Mouse (Mus musculus): ENCODE measurements around the gene Emsy. TPM values are rescaled to one million over a fixed set of nuclear protein-coding genes. Genes with fewer than 3 reads are reported as not detected.
A peak's percentile ranks its signal among the peaks of the same experiment; 100 is the strongest.

Emsy gene
- total RNA-seq, 2 experiments from 2014 or later: 29.3 to 31.7 TPM

DNA sequence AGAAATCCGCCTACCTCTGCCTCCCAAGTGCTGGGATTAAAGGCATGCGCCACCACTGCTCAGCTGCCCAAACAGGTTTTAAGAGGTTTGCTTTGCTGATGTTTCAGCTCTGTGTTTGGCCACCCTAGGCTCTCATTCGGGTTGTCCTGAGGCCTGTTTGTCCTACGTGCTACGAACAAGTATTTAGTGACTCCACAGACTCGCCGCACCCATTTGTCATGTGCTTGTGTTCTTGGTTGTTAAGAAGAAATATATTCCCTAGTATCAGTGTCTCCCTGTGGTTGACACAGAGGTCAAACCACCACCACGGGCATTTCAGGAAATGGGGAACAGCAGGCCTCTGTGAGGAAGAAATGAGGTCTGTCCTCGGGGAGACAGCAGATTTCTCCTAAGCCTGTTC lies 14.8 kb upstream of the Emsy start:
- no peak for DNase-seq
- intact Hi-C loops (cut with DNase I): no loop called here

DNA sequence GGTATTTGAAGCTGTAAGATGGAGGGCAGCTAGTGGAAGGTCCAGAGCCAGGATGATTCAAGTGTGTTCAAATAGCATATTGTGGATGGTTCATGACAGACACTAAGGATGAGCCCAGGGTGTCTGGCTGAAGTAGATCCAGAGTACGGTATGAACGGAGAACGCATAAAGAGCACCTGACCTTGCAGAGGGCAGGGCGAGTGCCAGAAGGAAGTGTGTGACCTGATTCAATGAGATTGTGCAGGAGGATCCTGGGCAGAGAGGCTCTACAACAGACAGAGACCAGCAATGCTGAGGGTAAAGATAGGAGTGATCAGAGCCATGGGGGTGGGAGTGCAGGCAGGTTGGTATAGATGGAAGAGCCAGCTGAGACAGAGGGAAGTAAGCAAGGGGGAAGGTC lies 14.2 kb upstream of the Emsy start:
- intact Hi-C loops (cut with DNase I): no loop called here
- no peak for DNase-seq

DNA sequence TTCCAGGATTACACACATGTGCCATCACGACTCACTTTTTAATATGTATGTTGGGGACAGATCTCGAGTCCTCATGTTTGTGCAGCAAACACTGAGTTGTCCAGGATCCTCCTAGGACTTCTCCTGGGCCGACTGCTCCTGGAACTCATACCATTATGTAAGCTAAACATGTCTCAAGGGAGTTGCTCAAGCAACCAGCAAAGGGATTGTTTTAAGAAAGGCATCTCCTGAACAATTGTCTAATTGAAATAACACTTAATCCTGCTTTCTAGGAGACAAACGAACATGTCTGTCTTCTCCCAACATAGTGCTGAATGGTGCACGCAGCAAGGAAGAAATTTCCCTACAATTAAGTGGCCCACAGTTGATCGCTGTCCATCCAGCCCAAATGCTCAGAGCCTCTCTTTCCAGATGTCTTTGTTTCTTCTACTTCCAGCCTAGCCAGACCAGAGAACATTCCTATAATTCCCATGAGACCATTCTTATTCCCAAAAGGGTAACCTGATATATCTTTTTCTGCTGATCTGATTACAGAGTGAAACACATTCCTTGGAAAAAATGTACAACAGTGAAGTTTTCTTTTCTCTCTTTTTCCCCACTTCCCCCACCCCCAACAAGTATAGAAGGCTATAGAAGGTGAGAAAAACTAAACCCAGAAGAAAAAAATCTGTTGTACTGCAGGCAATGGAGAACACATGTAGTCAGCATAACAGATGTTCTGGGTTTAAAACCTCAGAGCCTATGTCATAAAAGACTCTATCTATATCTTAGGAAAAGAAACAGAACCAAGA lies 11.6 kb upstream of the Emsy start:
- intact Hi-C loops (cut with DNase I): no loop called here
- no peak for DNase-seq

DNA sequence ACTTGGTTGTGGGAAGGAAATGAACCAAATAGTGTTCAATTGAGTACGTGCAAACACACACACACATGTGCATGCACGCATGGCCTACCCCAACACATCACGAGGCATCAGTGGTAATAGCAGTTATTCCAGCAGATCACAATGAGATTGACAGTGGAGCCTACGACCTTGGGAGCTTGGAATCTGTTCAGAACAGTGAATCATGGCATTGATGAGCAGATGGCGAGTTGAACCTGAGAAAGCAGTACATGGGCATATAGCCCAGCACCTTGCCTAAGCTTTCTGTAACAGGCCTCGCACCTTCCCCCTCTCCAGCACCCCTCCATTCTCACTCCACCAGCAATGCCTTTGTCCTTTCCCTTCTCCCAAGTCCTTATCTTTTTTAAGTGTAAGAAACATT lies 9.1 kb upstream of the Emsy start:
- no peak for DNase-seq
- intact Hi-C loops (cut with DNase I): no loop called here

DNA sequence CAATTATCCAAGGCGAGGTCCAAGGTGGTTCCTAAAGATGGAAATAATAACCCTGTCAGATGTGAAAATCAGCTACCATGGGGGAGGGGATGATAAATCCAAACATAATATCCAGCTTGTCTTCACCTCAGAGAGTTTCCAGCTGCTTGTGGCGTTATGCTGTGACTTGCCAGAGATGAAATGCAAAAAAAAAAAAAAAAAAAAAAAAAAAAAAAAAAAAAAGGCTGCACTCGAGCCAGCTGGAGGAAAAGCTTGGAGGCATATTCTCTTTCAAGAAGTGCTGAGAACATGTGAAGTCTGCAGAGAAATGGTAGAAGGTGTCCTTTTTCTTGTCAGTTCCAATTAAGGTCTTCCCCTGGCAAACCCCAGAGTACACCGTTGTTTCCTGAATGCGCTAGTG lies 8.6 kb upstream of the Emsy start:
- intact Hi-C loops (cut with DNase I): no loop called here
- no peak for DNase-seq

DNA sequence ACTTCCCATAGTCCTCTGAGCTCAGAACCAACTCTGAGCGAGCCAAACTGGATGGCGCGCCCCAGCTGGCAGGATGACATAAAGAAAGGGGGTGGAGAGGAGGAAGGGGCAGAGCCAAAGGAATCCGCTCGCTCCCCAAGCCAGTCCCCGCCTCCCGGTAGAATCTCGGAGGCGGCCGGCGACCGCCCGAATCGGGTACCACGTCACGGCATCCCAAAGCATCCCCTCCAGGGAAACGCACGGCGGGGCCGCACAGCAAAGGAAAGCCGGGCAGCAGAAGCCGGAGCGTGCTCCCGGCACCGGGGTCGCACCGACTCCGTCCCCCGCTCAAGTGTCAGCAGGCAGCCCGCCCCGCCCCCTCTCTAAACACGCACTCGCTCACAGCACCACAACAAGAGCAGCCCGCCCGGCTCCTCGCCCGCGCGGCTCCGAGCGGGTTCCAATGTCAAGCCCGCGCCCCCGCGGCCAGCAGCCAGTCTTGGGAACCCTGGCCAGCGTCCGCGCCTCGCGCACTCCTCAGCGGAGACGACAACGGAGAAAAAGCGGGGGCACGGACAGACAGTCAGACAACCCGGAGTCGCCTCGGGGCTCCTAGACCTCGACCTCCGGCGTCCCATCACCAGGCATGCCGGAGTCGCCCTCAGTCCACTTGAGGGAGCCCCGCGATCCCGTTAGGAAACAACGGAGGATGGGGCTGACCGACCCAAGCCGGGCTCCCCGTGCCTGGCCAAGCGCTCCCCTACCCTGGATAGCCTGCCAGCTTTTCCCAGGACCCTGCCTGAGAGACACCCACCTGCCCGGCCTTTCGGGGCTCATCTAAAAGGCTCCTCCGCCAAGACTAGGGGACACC lies 677 bp downstream of the Emsy start:
- intact Hi-C loops (cut with DNase I): loop anchor here (2.0 kb wide), 1 partner anchor 47 kb away; the partner anchor contains the start of gene Thap12

DNA sequence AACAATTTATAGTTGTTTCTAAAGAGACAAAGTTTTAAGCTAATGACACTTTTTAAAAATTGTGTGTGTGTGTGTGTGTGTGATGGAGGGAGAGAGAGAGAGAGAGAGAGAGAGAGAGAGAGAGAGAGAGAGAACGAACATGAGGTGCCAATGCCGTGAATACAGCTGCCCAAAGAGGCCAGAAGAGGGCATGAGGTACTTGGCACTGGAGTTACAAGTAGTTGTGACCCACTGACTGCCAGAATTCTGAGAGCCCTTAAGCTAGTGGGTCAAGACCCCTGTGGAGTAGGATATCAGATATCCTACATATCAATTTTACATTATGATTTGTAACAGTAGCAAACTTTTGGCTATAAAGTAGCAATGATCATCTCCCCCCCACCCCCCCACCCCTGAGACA lies 4.9 kb downstream of the Emsy start:
- DNase-seq: no peak
- intact Hi-C loops (cut with DNase I): no loop called here

More for the DNA sequence above, 677 bp downstream of the Emsy start:
- peak; percentile 76 to 84 for DNase-seq

DNA sequence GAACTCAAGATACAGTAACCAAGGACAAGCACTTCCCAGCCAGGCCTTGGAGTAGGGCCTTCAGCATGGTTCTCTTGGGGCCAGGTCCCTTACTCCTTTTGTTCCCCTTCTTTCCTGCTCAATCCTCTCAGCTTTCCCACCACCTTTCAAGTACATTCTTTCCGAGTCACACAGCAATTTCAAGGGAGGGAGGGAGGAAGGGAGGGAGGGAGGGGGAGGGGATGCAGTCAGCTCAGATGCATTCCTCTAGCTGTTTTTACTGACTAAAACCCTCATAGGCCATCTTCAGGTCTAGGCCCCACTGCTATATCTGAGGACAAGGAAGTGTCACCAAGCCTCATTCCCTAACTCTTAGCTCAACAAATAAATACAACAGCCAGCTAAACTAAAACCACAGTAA lies 12.3 kb downstream of the Emsy start:
- intact Hi-C loops (cut with DNase I): no loop called here

DNA sequence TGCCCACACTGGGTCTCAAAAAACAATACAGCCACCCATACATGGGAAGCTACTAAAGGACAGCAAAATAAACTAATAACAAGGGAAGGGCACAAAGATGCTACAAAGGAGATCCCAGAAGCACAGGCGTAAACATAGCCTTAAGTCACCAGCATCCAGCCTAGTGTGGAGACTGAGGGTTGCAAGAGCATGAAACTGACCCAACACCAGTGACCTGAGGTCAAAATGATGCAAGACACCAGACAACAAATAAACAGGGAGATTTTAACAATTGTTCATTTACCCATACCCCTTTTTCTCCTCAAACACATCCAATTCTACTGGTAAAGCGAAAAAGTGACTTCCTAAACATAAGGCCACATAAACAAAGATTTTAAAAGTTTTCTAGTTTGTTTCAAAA lies 20.0 kb downstream of the Emsy start:
- intact Hi-C loops (cut with DNase I): no loop called here
- no peak for DNase-seq

More for the DNA sequence above, 12.3 kb downstream of the Emsy start:
- no peak for DNase-seq

DNA sequence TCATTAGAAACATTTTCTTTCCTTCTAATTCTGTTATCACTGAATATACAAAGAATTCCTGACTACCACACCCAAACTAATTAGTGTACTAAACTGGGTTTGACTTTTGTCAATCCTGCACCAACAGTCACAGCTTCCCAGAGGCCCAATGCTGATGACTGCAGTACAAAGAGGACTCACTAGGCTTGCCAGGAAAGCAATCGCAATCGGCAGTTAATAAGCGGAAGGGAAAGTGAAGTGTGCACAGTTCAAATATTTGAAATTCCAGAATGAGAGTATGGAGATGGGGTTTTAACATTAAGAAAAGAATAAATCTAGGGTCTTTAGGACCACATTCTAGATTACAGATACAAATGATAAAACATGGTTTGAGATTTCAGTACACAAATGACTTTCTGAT lies 23.6 kb downstream of the Emsy start:
- intact Hi-C loops (cut with DNase I): no loop called here
- no peak for DNase-seq

DNA sequence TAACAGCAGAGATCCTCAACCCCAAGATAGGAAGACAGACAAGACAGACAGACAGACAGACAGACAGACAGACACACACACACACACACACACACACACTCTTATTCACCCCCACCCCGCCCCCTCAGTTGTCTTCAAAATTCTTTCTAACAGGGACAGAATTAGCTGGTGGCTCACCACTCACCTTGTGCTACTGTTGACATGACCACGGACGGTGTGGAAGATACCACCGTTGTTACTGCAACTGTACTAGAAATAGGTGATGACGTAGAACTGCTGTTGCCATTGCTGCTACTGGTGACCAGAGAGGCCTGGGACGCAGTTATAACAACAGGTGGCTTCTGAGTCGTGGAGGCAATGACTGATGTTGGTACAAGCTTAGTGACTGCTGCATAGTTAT lies 26.6 kb downstream of the Emsy start:
- no peak for DNase-seq
- intact Hi-C loops (cut with DNase I): no loop called here

DNA sequence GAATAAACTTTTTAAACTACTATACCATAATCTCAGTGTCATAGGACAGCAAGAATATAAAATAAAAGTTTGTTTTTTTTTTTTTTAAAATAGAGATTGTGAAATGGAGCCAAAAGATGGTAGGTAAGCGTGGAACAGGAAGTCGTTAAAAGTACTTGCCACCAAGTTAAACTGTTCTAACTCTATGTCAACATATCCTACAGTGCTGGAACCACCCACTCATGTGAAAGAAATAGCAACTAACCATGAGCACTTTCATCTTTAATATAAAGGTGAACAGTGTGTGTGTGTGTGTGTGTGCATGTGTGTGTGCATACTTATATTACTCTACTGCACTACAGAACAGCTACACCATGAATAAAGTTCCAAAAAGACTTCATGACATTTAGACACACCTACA lies 38.8 kb downstream of the Emsy start:
- DNase-seq: no peak
- intact Hi-C loops (cut with DNase I): no loop called here

DNA sequence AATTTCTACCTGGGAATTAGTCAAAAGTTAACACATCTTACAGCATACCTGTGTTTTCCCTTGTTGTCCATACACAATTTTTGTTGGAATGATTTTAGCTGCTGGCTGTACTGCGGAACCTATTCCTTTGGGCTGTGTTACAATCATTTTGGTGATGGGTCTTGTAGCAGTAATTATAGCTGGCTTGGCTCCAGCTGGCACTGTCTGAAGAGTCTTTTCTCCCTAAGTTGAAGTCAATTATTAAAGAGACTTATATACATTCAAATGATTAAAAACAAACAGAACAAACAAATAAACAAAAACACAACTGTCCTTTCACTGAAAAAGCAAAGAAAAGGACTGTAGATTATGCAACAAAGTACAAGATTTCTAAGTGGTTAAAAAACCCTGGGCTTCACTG lies 43.6 kb downstream of the Emsy start:
- intact Hi-C loops (cut with DNase I): no loop called here
- DNase-seq: no peak

DNA sequence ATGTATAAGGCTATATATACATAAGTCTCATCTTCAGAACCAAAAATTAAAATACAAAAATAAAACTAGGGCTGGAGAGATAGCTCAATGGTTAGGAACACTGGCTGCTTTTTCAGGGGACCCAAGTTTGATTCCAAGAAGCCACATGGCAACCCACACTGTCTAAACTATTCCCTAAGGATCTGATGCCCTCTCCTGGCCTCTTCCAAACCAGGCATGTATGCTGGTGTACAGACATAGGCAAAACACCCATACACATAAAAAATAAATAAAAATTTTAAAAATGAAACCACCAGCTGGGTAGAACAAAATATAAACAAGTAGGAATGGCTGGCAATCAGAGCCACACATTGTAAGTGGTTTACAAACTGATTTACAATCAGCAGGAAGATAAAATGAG lies 48.1 kb downstream of the Emsy start:
- intact Hi-C loops (cut with DNase I): no loop called here
- no peak for DNase-seq

DNA sequence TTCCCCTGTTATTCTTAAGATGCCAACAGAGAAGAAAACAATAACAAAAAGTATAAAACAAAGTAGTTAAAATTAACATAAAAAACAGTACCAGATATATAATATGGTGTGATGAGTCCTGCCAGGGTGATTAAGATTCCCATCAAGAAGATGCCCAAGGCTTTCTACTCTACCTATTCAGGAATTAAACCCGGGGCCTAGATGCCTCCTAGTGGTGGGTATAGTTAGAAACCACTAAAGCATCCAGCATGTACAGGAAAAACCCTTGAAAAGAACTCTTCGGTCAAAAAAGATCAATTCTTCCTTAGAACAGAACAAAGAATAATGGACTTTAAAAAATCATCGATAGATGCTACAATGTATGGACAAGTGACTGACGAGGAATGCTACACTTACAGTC lies 49.4 kb downstream of the Emsy start:
- intact Hi-C loops (cut with DNase I): loop anchor here (2.0 kb wide), 1 partner anchor 126 kb away; no protein-coding TSS in a partner anchor
- no peak for DNase-seq

DNA sequence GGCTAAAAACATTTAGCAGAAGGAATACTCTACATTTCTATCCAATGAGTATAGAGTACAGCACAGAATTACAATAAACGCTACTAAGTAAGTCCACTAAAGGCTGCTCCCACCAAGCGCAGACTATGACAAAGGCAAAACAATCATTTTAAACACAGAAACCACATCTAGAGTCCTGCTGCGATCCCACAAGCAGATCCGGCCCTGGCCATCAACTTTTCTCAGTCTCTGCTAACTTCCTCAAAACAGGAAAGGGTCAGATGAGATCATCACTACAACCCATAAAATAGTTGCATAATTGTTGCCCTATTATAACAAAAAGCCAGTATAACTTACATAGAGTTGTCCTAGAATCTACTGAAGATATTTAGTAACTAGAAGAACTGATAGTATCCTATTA lies 54.9 kb downstream of the Emsy start:
- intact Hi-C loops (cut with DNase I): no loop called here
- no peak for DNase-seq

DNA sequence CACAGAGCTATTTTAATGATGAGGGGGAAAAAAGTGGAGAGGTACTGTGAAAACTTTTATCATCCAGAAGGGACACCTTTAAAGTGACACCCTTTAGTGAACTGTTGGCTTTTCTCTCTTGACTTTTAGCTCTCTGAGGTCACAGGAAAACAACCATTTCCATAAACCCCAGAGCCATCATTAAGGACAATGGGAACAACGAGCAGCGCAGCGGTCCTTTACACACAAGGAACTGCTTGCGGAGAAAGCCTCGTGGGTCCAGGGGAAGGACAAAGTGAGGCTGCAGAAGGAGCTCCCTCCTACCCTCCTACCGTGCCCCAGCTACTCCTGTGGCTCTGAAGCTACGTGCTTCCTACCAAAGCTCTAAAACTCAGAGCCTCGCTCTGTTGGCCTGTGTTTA lies 59.2 kb downstream of the Emsy start:
- DNase-seq: no peak
- intact Hi-C loops (cut with DNase I): no loop called here

DNA sequence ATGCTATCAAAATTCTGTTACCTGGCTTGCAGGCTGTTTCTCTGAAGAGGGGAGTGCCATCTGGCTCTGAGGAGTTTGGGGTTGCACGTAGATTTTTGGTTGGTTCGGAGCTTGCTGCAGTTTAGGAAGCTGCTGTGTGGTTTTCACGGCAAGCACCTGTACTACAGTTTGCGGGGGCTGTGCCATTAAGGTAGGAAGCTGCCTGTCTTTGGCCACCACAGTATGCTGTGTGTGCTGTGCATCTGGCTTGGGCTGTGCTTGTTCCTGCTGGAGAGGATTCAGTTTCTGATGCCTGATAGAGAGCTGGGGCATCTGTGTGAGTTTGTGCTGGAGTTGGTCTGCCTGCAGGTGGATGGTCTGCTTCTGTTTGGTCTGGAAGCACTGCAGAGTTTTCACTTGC lies 61.9 kb downstream of the Emsy start:
- intact Hi-C loops (cut with DNase I): no loop called here
- DNase-seq: no peak

DNA sequence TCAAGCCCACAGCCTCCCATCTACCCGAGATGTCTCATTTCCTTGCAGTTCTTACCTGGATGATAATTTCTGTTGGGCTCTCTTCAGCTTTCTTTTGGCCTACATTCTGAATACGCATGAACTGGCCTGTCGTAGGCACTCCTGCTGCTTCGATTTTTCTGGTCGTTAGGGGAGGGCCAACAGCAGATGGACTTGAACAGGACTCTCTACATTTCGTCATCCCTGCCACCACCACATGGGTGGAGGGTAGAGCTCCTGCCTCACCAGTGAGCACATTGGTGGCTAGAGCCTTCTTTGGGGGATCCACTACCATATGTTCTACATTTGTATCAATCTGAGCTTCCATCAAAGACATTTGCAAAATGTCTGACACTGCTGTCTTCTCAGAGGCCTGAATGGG lies 63.3 kb downstream of the Emsy start:
- intact Hi-C loops (cut with DNase I): no loop called here
- no peak for DNase-seq

DNA sequence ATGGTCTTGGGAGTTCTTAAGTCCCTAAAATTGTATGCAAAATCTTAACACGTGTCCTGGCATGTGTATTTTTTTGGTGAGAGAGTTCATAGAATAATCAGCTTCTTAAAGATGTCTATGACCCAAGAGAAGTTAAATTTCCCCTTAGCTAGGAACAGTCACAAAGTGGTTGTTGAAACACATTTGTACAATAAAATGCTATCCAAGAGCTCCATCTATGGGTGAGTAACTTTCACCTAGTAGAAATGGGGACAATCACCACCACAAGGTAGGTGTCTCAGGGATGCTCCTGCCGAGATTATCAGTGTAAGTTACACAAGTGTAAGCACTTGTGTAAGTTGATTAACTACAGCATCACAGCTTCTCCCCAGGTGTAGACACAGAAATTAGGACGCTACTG lies 67.6 kb downstream of the Emsy start:
- DNase-seq: no peak
- intact Hi-C loops (cut with DNase I): loop anchor here (1.0 to 10.0 kb wide), 2 partner anchors 108 to 234 kb away; no protein-coding TSS in a partner anchor

DNA sequence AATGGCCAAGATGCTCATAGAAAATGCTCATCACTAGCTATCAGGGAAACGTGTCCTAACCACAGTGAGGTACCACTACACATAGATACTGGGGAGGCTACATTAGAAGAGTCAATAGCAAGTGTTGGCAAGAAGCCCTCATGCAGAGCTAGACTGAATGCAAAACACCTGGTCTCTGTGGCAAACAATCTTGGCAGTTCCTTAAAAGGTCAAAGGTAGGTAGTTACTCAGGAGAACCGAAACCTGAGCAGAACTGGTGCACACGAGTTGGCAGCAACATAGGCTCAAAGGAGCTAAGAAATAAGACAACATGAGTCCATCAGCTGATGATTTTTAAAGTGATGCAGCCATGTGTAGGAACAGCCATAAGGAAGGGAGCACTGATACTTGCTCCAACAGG lies 70.3 kb downstream of the Emsy start:
- intact Hi-C loops (cut with DNase I): loop anchor here (10.0 kb wide), 1 partner anchor 232 kb away; no protein-coding TSS in a partner anchor
- no peak for DNase-seq

DNA sequence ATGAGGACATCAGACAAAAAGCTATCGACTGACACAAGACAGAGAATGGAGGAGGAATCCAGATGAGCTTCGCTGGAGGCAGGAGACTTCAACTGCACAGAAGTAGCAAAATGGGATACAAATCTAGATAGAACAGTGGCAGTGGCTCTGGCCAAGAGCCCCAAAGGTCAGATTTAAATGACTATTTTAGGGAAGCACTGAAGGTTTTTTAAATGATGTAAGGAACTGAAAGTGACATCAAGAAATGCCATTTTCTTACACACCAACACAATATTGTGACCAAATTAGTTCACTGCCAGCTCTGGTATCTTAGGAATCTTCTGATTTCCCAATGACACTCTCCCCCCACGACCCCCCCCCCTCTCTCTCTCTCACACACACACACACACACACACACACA lies 72.0 kb downstream of the Emsy start:
- intact Hi-C loops (cut with DNase I): loop anchor here (10.0 kb wide), 1 partner anchor 230 kb away; no protein-coding TSS in a partner anchor

More for the DNA sequence above, 72.0 kb downstream of the Emsy start:
- DNase-seq: no peak
